ENCODE assay signal across 26 mouse cellular contexts in genomic region chr17:25540731-25541130, GRCm38 (mm10). TPM values are rescaled to one million over a fixed set of nuclear protein-coding genes. Genes with fewer than 3 reads are reported as not detected.
A peak's percentile ranks its signal among the peaks of the same experiment; 100 is the strongest.
DNase-seq lines count a peak whose midpoint lies in the region; ATAC-seq and TF ChIP-seq lines count a peak whose summit lies in the region.
"Had no signal": no experiment of that assay in that cellular context is flagged by ENCODE, and none has a peak within 500 bp of the region (broad histone marks: within the 10 kb centered on the region; RNA-seq: fewer than 3 reads in every experiment).

No protein-coding gene starts in this region.

- no peak overlapping the region for H3K4me2 ChIP-seq in hindbrain, embryonic 13.5 days
- H3K4me2 ChIP-seq: embryonic facial prominence, embryonic 12.5 days; embryonic facial prominence, embryonic 15.5 days; heart, embryonic 11.5 days; hindbrain, embryonic 15.5 days had no signal

- H3K9ac ChIP-seq in hindbrain, embryonic 13.5 days, result no peak overlapping the region
- H3K9ac ChIP-seq: embryonic facial prominence, embryonic 12.5 days; embryonic facial prominence, embryonic 15.5 days; forebrain, postnatal 0 days; hindbrain, embryonic 15.5 days had no signal

- peaks cover 6% of the 10 kb centered on the region; the same call in 1 of the 2 replicates for H3K27me3 ChIP-seq in hindbrain, embryonic 10.5 days (ENCODE audit: insufficient read depth, poor library complexity, severe bottlenecking)
- H3K27me3 ChIP-seq in hindbrain, embryonic 13.5 days, result no peaks in the 10 kb centered on the region
- H3K27me3 ChIP-seq in Patski, result no peaks in the 10 kb centered on the region
- H3K27me3 ChIP-seq: embryonic facial prominence, embryonic 12.5 days; embryonic facial prominence, embryonic 15.5 days; hindbrain, embryonic 15.5 days had no signal

- in situ Hi-C loops in Patski (cut with MboI; ENCODE audit: low pct_unique_long_range_greater_than_20kb), result no loop called here

- H3K9me3 ChIP-seq in hindbrain, embryonic 10.5 days, result peaks cover 7% of the 10 kb centered on the region; the same call in 1 of the 2 replicates
- no peaks in the 10 kb centered on the region for H3K9me3 ChIP-seq in hindbrain, embryonic 13.5 days
- H3K9me3 ChIP-seq: embryonic facial prominence, embryonic 12.5 days; embryonic facial prominence, embryonic 15.5 days; G1E; hindbrain, embryonic 15.5 days had no signal

- no peaks in the 10 kb centered on the region for H3K36me3 ChIP-seq in hindbrain, embryonic 10.5 days
- no peaks in the 10 kb centered on the region for H3K36me3 ChIP-seq in hindbrain, embryonic 13.5 days
- H3K36me3 ChIP-seq: embryonic facial prominence, embryonic 12.5 days; embryonic facial prominence, embryonic 15.5 days; G1E; hindbrain, embryonic 15.5 days had no signal

- H3K4me3 ChIP-seq in hindbrain, embryonic 10.5 days, result no peak overlapping the region
- no peak overlapping the region for H3K4me3 ChIP-seq in hindbrain, embryonic 13.5 days
- H3K4me3 ChIP-seq: embryonic facial prominence, embryonic 12.5 days; embryonic facial prominence, embryonic 15.5 days; heart, adult 2 months; hindbrain, embryonic 15.5 days had no signal

- H3K27ac ChIP-seq in hindbrain, embryonic 10.5 days, result peak overlapping the region; percentile 16; the same call in 1 of the 2 replicates
- H3K27ac ChIP-seq in hindbrain, embryonic 13.5 days, result no peak overlapping the region
- H3K27ac ChIP-seq: embryonic facial prominence, embryonic 12.5 days; embryonic facial prominence, embryonic 15.5 days; heart, adult 2 months; hindbrain, embryonic 15.5 days had no signal

- CTCF ChIA-PET in Patski (lab: Charles Lee), result interaction anchor here (1.1 to 3.7 kb wide), 3 partner anchors 12 to 27 kb away, joined by 3 to 24 read pairs (median 14); no protein-coding TSS in a partner anchor

- ATAC-seq in hindbrain, embryonic 13.5 days (ENCODE audit: low FRiP score), result no peak
- ATAC-seq in Patski, result peak; percentile 36
- ATAC-seq: forebrain, embryonic 14.5 days; forebrain, postnatal 0 days; intestine, postnatal 0 days had no signal

- H3K4me1 ChIP-seq in hindbrain, embryonic 10.5 days (replicated peaks), result peaks cover 26% of the 10 kb centered on the region
- H3K4me1 ChIP-seq in hindbrain, embryonic 13.5 days (replicated peaks), result peaks cover 15% of the 10 kb centered on the region
- H3K4me1 ChIP-seq: embryonic facial prominence, embryonic 12.5 days; embryonic facial prominence, embryonic 15.5 days had no signal

- 85% methylated on average over 5 of the region's 5 CpGs for WGBS in hindbrain, embryonic 10.5 days
- WGBS in hindbrain, embryonic 13.5 days, result 84% methylated on average over 5 of the region's 5 CpGs

- no peak for DNase-seq in hindbrain, embryonic 10.5 days (ENCODE audit: low spot score)
- peak; percentile 85 for DNase-seq in Muller cell, postnatal 12 days (ENCODE audit: inconsistent ontology term)
- peak; percentile 93 for DNase-seq in Patski (ENCODE audit: low read depth, low spot score)
- no peak for DNase-seq in right cerebral cortex, adult 2 months (ENCODE audit: low spot score in 2 of 2)
- DNase-seq in kidney, adult 9 months, result no peak
- DNase-seq: adrenal gland, adult 2 months; adrenal gland, postnatal 14 days; cerebellum, adult 11 months; cerebellum, adult 2 months; cerebellum, adult 9-11 months; cerebellum, postnatal 25 days; forebrain, postnatal 0 days; gastrocnemius, postnatal 10 days; gastrocnemius, postnatal 36 days; heart, adult 2 months; heart, postnatal 36 days had no signal

- TF ChIP-seq CTCF in Patski (IDR thresholded peaks at IDR 0.05), result no peak

- POLR2A ChIA-PET in Patski (lab: Charles Lee), result interaction anchor here (0.7 to 2.5 kb wide), 4 partner anchors 8 to 664 kb away, joined by 3 to 14 read pairs (median 4); partner anchors contain the start of gene Sox8

RNA-seq across cellular contexts. Expression of gene Sox8, which starts 29.8 kb away (rescaled TPM):
- 9.1 and 10.7 TPM in 2 replicates for polyA plus RNA-seq in hindbrain, embryonic 10.5 days (2016; fragmentation: Nextera tagmentation; extraction: Ambion mirVana)
- polyA plus RNA-seq in hindbrain, embryonic 13.5 days (2015; fragmentation: Nextera tagmentation; extraction: Ambion mirVana), result 11.1 and 11.8 TPM in 2 replicates
- 16.7 TPM for polyA plus RNA-seq in Patski (2021)
- polyA plus RNA-seq: G1E had no signal

RNA-seq across cellular contexts. Expression of gene Lmf1, which starts 38.2 kb away (rescaled TPM):
- polyA plus RNA-seq in hindbrain, embryonic 10.5 days (2016; fragmentation: Nextera tagmentation; extraction: Ambion mirVana), result 27.3 and 29.4 TPM in 2 replicates
- 22.6 and 24.0 TPM in 2 replicates for polyA plus RNA-seq in hindbrain, embryonic 13.5 days (2015; fragmentation: Nextera tagmentation; extraction: Ambion mirVana)
- 40.2 TPM for polyA plus RNA-seq in Patski (2021)

RNA-seq across cellular contexts. Expression of gene Sstr5, which starts 43.6 kb away (rescaled TPM):
- polyA plus RNA-seq in hindbrain, embryonic 10.5 days (2016; fragmentation: Nextera tagmentation; extraction: Ambion mirVana), result 0.06 and 0.27 TPM in 2 replicates
- polyA plus RNA-seq in hindbrain, embryonic 13.5 days (2015; fragmentation: Nextera tagmentation; extraction: Ambion mirVana), result 0.38 and 0.45 TPM in 2 replicates
- not detected for polyA plus RNA-seq in Patski (2021)
- polyA plus RNA-seq: forebrain, embryonic 11.5 days; G1E; heart, adult 2 months; heart, postnatal 0 days had no signal

Comparison
In these comparisons a context has a peak if more than half of its experiments do, and no peak if none do; other contexts are left out.
1. DNase-seq: peak in Muller cell, postnatal 12 days (single experiment) and Patski (single experiment); none in hindbrain, embryonic 10.5 days (single experiment), right cerebral cortex, adult 2 months (0 of 2) and kidney, adult 9 months (single experiment).